In the genomic region with DNA sequence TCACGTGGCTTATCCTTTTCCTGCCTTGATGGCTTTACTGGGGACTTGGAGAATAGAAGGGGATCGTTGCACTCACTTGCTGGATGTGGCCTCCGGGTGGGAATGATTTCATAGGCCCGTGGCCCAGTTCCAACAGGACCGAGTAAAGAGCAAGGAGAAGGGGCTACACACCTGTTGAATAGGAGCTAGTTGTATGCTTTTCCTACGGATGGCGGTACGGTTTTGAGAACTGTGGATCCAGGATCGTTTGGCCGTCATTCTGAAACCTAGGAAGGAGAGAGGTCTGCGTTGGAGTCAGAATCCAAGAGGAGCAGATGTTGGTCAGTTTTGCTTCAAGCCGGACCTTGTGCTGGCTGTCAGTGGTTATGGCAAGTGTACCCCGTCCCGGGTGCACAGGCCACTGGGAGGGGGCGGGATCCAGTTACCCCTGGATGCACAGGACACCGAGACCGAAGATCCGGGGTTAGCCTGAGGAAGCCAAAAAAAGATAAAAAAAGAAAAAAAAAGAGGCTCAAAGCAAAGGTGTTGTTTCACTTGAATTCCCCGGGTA, we compare ENCODE assay signal across 18 mouse cellular contexts. TPM values are rescaled to one million over a fixed set of nuclear protein-coding genes. Genes with fewer than 3 reads are reported as not detected.
DNase-seq lines count a peak whose midpoint lies in the region.
"Had no signal": no experiment of that assay in that cellular context is flagged by ENCODE, and none has a peak within 500 bp of the region (broad histone marks: within the 10 kb centered on the region; RNA-seq: fewer than 3 reads in every experiment).

No protein-coding gene starts in this region.

- DNase-seq in cerebellum, adult 11 months, result peak; percentile 43
- no peak for DNase-seq in cerebellum, postnatal 36 days
- peak; percentile 89 for DNase-seq in heart, adult 11 months
- DNase-seq in heart, postnatal 4 days, result no peak
- DNase-seq in cerebellum, adult 9-11 months, result peak; percentile 65
- no peak for DNase-seq in urinary bladder, postnatal 36 days (ENCODE audit: low spot score in 2 of 2)
- DNase-seq: adrenal gland, postnatal 10 days; adrenal gland, postnatal 36 days; forebrain, postnatal 0 days; gastrocnemius, adult 2 months; gastrocnemius, postnatal 14 days; heart, postnatal 10 days; heart, postnatal 36 days; kidney, adult 2 months had no signal

RNA-seq across cellular contexts. Expression of a gene that starts 27.4 kb away (rescaled TPM):
- total RNA-seq in heart, postnatal 4 days (2021), result 10 to 100 TPM; 70.0 to 73.7 TPM
- total RNA-seq: CH12.LX had no signal

RNA-seq across cellular contexts. Expression of a gene that starts 41.3 kb away (rescaled TPM):
- 1 to 10 TPM in 1 of 2 experiments, under 1 TPM in 1; 0.76 to 1.3 TPM for total RNA-seq in heart, postnatal 4 days (2021)
- total RNA-seq: adrenal gland, adult 18-20 months; adrenal gland, postnatal 36 days; CH12.LX; common myeloid progenitor, adult 5-6 weeks; G1E had no signal

RNA-seq across cellular contexts. Expression of a gene that starts 49.6 kb away (rescaled TPM):
- total RNA-seq in heart, postnatal 4 days (2021), result 10 to 100 TPM; 12.0 to 14.6 TPM

Comparison
In these comparisons a context has a peak if more than half of its experiments do, and no peak if none do; other contexts are left out.
1. DNase-seq: peak in cerebellum, adult 11 months (single experiment), heart, adult 11 months (single experiment) and cerebellum, adult 9-11 months (single experiment); none in cerebellum, postnatal 36 days (0 of 2), heart, postnatal 4 days (single experiment) and urinary bladder, postnatal 36 days (0 of 2).